Mouse (Mus musculus): ENCODE data around the gene Nrde2. TPM values are rescaled to one million over a fixed set of nuclear protein-coding genes. Genes with fewer than 3 reads are reported as not detected.

Gene Nrde2
- total RNA-seq, 2 experiments from 2014 or later, result 17.8 to 19.9 TPM

GRCm38 (mm10) chr12:100182676-100183075 is 23.2 kb upstream of the Nrde2 start:
- intact Hi-C loops (cut with DNase I), result no loop called here
- DNase-seq, result no peak

- intact Hi-C loops (cut with DNase I), result no loop called here
- no peak for DNase-seq
Observed at GRCm38 (mm10) chr12:100180802-100181201, 21.3 kb upstream of the Nrde2 start.

- DNase-seq, result no peak
- intact Hi-C loops (cut with DNase I), result no loop called here
Observed at GRCm38 (mm10) chr12:100178898-100179440, 19.5 kb upstream of the Nrde2 start.

GRCm38 (mm10) chr12:100176469-100177056 is 17.1 kb upstream of the Nrde2 start:
- intact Hi-C loops (cut with DNase I), result no loop called here
- DNase-seq, result no peak

GRCm38 (mm10) chr12:100172481-100172880 is 13.0 kb upstream of the Nrde2 start:
- intact Hi-C loops (cut with DNase I), result no loop called here

GRCm38 (mm10) chr12:100167931-100168871 is 8.7 kb upstream of the Nrde2 start:
- intact Hi-C loops (cut with DNase I), result loop anchor here (5.0 to 10.0 kb wide), 3 partner anchors 404 to 757 kb away; no protein-coding TSS in a partner anchor
- peak; percentile 74 for DNase-seq

More at GRCm38 (mm10) chr12:100172481-100172880, 13.0 kb upstream of the Nrde2 start:
- no peak for DNase-seq

GRCm38 (mm10) chr12:100167502-100167901 is 8.0 kb upstream of the Nrde2 start:
- DNase-seq, result no peak
- intact Hi-C loops (cut with DNase I), result loop anchor here (5.0 to 10.0 kb wide), 3 partner anchors 405 to 757 kb away; no protein-coding TSS in a partner anchor

- DNase-seq, result peak; percentile 37
- intact Hi-C loops (cut with DNase I), result loop anchor here (5.0 to 10.0 kb wide), 3 partner anchors 405 to 758 kb away; no protein-coding TSS in a partner anchor
Observed at GRCm38 (mm10) chr12:100166939-100167338, 7.5 kb upstream of the Nrde2 start.

GRCm38 (mm10) chr12:100166177-100166576 is 6.7 kb upstream of the Nrde2 start:
- intact Hi-C loops (cut with DNase I), result loop anchor here (5.0 to 10.0 kb wide), 3 partner anchors 406 to 759 kb away; no protein-coding TSS in a partner anchor
- peak; percentile 69 for DNase-seq

GRCm38 (mm10) chr12:100164991-100165500 is 5.6 kb upstream of the Nrde2 start:
- intact Hi-C loops (cut with DNase I), result loop anchor here (5.0 to 10.0 kb wide), 3 partner anchors 407 to 760 kb away; no protein-coding TSS in a partner anchor
- no peak for DNase-seq

GRCm38 (mm10) chr12:100152466-100152865 is 7.0 kb downstream of the Nrde2 start:
- no peak for DNase-seq
- intact Hi-C loops (cut with DNase I), result no loop called here

- intact Hi-C loops (cut with DNase I), result no loop called here
- DNase-seq, result no peak
Observed at GRCm38 (mm10) chr12:100144269-100144668, 15.2 kb downstream of the Nrde2 start.

GRCm38 (mm10) chr12:100143737-100144136 is 15.7 kb downstream of the Nrde2 start:
- intact Hi-C loops (cut with DNase I), result no loop called here
- DNase-seq, result no peak

GRCm38 (mm10) chr12:100142848-100143523 is 16.5 kb downstream of the Nrde2 start:
- DNase-seq, result no peak
- intact Hi-C loops (cut with DNase I), result no loop called here

- DNase-seq, result no peak
- intact Hi-C loops (cut with DNase I), result no loop called here
Observed at GRCm38 (mm10) chr12:100135117-100135516, 24.3 kb downstream of the Nrde2 start.

- intact Hi-C loops (cut with DNase I), result no loop called here
- DNase-seq, result peak; percentile 62
Observed at GRCm38 (mm10) chr12:100134395-100134936, 25.0 kb downstream of the Nrde2 start.

GRCm38 (mm10) chr12:100131655-100132054 is 27.8 kb downstream of the Nrde2 start:
- intact Hi-C loops (cut with DNase I), result no loop called here
- peak; percentile 72 for DNase-seq

GRCm38 (mm10) chr12:100131167-100131566 is 28.3 kb downstream of the Nrde2 start:
- intact Hi-C loops (cut with DNase I), result no loop called here
- DNase-seq, result no peak

GRCm38 (mm10) chr12:100128961-100129360 is 30.5 kb downstream of the Nrde2 start:
- intact Hi-C loops (cut with DNase I), result no loop called here
- DNase-seq, result no peak

- intact Hi-C loops (cut with DNase I), result no loop called here
- no peak for DNase-seq
Observed at GRCm38 (mm10) chr12:100128522-100128921, 30.9 kb downstream of the Nrde2 start.

Data from left cerebral cortex, postnatal 4 days (tissue).